Mouse (Mus musculus) adrenal gland, postnatal 14 days (tissue): ENCODE measurements at regions not wholly inside any gene's neighbourhood (a gene's known extent, or its start where the extent isn't known, plus 50 kb on each side); places are given as distances from the start of the nearest gene placed in this dataset.
"Not testable (repeated sequence)": the region's sequence is repeated elsewhere in the genome, so short reads cannot be mapped to it uniquely, and the experiment has no call there.

Experiments
- DNase-seq: peaks from one replicate; pipeline ENCODE4 v3.0.0; 2021; ENCODE audit warnings: mixed read lengths

- no peak for DNase-seq
Observed at GRCm38 (mm10) chr16:49409235-49409634, 289.8 kb upstream of the Ift57 start.

DNA sequence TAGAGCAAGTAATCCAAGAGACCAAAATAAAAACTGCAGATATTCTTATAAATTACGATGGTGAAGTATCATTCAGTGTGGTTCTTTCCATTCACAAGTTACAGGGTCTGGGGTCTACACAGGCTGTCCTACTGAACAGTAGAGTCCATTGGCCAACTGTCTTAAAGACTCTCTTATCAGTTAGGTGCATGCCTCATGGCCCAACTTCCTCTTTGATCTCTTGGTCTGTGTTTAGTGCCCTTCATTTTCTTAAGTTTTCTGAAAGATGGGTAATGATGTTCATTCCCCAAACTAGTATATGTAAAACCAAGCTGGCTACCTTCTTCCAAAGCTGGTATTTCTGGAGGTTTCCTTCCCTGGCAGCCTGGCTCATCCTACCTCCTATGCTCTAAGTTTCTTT lies 268.7 kb upstream of the Ift57 start:
- no peak for DNase-seq

GRCm38 (mm10) chr16:49431902-49432301 lies 267.1 kb upstream of the Ift57 start:
- no peak for DNase-seq

DNA sequence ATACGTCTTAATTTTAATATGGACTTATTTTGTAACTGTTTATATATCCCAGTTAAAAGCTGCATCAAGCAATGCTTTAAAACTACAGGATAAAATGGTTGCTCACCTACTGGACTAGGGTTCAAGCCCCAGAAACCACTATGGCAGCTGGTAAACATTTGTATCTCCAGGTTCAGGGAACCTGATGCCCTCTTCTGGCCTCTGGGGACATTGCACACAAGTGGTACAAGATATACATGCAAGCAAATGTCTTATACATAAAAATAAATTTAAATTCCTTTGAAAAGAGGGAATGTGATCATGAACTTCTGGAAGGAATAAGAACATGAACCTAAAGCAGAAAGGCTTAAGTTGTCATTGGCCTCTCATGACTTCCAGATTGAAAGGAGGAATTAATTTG lies 257.8 kb upstream of the Ift57 start:
- peak; percentile 17 for DNase-seq

DNA sequence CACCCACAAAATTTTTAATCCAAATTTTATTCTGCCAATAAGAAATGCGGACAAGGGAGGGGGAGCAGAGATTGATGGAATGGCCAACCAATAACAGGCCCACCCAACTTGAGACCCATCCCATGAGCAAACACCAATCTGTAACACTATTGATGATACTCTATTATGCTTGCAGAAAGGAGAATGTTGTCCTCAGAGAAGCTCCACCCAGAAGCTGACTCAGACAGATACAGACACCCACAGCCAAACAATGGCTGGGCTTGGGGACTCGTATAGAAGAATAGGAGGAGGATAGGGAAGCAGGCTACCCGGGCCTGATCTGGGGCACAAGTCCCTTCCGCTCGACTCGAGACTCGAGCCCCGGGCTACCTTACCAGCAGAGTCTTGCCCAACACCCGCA lies 251.7 kb upstream of the Ift57 start:
- DNase-seq: not testable (repeated sequence)

GRCm38 (mm10) chr16:49493881-49494280 lies 205.2 kb upstream of the Ift57 start:
- no peak for DNase-seq

DNA sequence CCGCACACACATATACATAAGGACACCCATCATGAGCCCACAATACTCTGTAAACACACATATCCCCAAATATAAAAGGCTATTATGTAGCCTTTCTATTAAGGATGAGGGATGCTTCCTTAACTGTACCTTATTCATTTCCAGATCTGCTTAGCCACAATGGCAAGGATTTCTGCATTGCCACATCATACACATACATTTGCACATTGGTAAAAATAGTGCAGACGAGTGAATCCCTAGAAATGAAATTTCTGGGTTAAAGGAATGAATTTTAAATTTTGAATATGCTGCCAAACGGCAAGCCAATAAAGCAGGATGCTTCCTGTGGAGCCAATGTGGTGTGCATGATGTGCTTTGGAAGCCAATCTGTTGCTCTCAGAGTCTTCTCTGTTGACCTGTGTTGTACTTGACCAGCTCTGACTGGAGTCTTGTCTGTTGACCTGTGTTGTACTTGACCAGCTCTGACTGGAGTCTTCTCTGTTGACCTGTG lies 201.5 kb upstream of the Ift57 start:
- DNase-seq: no peak

DNA sequence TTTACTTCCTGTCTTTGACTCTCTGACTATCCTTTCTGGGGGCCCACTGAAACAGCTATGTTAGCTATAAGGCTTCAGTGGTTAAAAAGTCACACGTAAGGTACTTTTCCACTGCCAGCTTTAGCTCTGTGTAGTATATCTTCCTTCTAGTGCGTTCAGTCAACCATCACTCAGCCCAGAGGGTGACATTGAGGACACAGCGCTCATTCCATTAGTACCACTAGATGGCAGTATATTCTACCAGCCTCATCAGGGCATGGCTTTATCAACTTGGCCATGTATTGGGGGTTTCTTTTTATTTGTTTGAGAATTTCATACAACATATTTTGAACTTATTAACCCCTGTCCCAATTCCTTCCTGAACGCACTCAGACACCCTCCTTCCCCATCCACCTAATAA lies 198.2 kb upstream of the Ift57 start:
- DNase-seq: peak; percentile 25

DNA sequence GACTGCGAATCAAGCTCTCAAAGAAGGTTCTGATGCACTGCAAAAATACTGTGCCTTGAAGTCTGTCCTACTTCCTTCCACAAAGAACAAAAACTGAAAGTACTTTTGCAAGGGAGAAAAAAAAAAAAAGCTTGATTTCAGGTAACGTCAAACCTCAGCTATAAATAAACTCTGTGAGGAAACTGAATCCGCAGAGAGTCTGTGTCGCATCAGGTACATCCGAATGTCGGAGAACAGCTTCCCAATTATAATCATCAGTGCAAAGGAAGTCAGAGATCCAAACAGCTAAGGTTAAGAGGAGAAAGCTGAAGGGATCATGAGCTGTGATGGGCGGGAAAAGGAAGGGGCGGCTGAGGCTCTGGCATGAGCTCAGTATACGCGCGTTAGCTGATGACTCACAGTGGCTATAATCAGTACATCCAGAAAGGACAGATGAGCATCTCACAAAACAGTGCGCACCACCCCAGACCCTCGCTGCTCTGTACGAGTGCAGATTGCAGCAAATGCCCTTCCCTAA lies 195.1 kb upstream of the Ift57 start:
- DNase-seq: peak; percentile 13

DNA sequence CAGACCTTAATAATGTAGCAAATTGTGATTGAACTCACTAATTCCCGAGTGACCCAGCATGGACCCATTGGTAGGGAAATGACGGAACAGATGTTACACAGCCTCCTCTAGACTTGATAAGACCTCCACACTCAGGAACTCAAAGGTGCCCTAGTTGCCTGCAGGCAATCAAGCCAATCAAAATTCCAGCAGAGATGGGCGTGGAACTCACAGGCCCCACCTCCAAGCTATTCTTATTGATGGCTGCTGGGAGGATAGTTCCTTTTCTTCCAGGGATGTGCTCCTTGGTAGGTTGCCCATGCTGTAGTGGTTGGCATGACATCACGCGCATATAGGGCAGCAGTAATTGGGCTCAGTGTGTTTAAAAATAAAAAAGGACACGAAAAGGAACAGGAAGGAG lies 194.4 kb upstream of the Ift57 start:
- no peak for DNase-seq

DNA sequence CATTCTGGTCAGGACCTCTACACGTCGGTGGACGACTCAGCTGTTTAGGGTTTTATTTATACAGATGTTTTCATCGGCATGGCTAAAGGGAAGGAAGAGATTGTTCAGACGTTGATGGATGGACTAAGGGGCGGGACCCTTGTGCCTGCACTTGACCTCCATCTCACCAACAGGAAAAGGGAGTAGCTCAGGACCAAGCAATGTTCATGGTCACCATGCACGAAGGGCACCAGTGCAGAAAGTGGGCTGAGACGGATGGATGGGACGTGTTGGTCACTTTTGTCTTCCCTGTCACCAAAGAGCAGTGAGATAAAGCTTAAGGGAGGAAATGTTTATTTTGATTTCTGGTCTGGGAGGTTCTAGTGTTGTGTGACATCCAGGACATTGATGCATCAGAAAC lies 193.8 kb upstream of the Ift57 start:
- no peak for DNase-seq

DNA sequence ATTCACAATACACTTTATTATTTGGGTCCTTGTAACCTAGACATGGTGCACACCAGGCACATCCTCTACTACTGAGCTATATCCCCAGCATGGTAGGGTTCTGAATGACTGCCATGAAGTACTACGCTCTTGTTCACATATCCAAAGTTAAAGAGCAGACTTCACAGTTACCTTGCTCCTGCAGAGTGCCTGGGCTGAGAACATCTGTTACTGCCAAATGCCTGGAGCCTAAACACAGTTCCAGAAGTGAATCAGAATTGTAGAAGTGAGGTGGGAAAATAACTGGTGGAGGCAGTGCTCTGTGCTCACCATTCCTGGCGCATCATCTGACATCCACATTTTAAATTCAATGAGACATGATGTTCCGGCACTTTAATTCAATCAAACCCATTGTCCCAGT lies 180.2 kb upstream of the Ift57 start:
- no peak for DNase-seq

DNA sequence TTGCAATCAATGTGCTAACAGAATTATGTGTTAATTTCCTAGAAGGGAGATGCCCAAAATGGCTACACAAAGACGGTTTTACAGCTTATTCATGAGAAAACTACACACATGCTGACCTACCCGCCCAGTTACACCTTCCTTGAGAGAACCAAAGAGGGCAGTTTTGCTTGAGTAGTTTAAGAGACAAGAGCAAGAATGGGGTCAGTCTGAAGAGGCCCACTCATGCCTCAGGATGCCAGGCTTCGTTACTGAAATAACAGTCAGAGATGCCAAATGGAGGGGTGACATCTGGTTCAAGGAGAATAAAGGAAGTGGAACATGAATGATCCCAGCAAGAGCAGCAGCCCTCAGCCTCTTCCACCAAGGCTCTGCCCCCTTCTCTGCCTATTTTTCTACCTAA lies 178.6 kb upstream of the Ift57 start:
- DNase-seq: no peak

GRCm38 (mm10) chr16:49521685-49522084 lies 177.3 kb upstream of the Ift57 start:
- DNase-seq: no peak

GRCm38 (mm10) chr16:49522576-49522975 lies 176.5 kb upstream of the Ift57 start:
- DNase-seq: no peak

DNA sequence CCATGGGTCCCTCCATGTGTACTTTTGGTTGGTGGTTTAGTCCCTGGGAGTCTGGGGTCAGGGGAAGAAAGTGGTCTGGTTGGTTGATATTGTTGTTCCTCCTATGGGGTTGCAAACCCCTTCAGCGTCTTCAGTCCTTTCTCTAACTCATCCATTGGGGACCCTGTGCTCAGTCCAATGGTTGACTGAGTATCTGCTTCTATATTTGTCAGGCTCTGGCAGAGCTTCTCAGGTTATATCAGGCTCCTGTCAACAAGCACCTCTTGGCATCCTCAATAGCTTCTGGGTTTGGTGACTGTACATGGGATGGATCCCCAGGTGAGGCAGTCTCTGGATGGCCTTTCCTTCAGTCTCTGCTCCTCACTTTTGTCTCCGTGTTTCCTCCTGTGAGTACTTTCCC lies 170.4 kb upstream of the Ift57 start:
- not testable (repeated sequence) for DNase-seq

DNA sequence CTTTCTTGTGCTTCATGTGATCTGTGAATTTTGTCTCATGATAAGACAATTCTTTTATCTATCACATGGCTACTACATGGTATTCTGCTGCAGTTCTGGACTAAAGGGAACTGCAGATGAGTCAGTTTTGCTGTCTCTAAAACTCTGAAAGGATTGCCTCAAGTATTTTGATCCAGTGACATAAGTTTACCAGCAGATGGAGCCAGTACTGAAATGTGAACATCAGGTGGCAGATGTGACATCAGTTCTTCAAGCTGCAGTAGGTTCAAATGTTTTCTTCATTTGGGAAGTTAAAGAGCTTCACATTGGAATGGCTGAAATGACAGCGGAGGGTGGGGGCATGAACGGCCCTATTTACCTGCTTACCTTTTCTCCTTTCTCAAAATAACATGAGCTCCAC lies 170.0 kb upstream of the Ift57 start:
- no peak for DNase-seq

DNA sequence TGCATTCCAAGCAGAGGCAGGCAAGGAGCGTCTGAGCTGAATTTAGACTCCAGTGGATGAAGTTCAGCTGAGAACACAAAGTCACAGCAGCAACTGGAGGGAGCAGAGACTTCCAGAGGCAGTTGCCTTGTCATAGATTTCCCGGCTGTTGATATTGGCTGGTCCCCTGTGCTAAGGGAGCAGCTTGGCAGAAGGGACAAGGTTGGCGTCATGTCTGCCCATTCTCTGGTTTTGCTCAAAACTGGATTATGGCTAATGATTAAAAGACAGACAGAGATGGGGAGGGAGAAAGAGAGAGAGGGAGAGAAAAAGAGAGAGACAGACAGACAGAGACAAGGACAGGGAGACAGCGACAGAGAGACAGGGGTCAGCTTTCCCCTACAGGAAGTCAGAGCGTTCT lies 169.0 kb upstream of the Ift57 start:
- DNase-seq: no peak

DNA sequence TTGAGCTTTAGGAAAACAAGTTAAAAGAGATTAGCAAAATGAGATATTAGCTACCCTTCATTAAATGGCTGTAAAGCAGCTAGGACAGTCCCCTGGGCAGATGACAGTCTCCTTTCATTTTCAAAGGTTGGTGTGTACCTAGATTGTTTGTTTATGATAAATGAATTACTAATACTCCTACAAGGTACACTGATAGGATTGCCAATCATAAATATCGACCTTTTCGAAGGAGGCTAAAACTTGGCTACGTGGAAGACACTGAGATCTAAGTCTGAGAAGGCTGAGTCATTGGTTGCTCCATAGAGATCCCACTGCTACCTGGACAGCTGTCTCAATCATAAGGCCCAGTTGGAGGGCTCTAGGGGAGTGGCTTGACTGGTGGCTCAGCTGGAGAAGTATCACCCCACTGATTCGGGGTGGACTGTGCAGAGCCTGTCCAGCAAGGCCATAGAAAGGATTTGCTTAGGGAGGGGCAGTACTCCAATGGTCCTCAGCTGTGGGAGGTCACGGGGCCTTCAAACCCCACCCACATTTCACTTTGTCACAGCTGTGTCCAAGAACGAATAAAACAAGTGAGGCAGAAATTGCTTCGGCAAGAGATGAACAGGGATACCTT lies 166.9 kb upstream of the Ift57 start:
- DNase-seq: no peak

DNA sequence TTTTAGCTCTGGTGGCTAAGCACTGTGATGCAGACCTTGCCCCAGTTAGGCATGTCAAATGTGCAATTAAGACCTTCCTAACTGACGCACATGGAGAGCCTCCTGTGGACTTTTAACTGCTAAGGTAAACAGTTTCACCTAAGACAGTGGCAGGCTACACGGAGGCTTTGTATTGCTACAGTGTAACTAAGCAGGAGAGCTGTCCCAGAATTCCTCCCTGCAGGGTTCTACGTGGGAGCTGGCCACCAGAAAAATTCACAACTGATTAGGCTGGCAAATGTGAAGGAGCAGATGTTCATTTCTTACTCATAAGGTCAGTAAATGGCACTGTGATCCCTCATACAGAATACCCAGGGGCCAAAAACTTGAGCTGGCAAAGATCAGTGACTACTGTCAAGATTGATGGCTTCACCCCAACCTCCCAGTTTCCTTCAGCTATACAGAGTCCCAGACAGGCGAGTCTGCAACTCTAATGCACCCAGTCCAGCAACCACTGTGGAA lies 165.5 kb upstream of the Ift57 start:
- DNase-seq: no peak

- DNase-seq: no peak
Observed at GRCm38 (mm10) chr16:49550231-49550630, 148.8 kb upstream of the Ift57 start.

DNA sequence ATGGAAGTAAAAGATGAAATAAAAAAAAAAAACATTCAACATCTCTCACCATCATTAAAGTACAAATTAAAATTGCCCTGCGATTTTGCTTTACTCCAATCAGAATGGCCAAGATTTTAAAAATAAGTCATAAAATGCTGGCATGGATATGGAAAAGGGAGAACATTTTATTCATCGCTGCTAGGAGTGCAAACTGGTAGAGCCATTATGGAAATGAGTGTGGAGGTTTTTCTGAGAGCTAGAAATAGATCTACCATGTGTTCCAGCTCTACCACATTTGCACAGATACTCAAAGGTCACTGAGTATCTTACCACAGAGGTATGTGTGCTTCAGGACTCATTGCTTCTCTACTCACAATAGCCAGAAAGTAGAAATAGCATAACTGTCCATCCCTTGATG lies 129.0 kb upstream of the Ift57 start:
- no peak for DNase-seq

DNA sequence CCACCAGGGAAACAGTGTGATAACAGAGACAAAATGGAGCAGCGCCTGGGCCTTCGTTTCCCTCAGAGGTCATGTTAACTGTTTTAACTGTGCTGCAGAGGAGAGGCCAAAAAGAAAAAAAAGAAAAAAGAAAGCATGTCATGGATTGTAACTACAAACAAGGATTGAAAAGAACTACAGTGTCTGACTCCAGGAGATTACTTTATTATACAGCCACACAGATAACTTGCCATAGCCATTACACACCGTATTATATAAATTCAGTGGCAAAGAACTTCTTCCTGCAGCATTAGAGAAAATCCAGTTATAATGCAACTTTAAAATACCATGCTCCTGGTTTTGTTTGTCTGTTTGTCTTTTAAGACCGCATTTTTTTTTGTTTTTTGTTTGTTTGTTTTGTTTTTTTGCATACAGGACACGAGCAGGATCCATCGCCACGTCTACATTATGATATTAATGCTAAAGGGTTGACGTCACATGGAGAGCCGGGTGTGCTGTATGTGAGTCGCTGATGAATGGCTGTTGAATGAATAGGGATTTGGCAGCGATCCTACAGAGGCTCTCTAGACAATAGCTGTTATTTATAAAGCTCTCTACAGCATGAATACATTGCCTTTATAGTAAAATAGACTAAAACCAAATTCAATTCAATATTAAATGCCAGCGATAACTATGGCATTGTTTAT lies 126.4 kb upstream of the Ift57 start:
- no peak for DNase-seq

DNA sequence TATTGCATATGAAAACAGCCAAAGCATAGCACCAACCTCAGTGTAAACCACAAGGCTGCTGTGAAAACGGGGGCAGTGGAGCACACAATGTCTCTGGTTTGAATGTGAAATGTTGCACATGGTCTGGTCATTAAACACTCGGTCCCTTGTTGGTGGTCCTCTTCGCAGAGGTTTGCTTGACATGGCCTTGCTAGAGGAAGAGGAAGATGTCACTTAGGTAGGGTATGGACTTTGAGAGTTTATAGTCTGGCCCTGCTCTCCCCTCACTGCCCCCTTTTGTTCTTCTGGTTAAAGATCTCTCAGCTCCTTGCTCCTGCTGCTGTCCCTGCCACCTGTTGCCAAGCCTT lies 125.9 kb upstream of the Ift57 start:
- DNase-seq: no peak
